Mouse (Mus musculus) forebrain, embryonic 10.5 days (tissue): Measurements from ENCODE around the gene Kdelc1. TPM values are rescaled to one million over a fixed set of nuclear protein-coding genes. Genes with fewer than 3 reads are reported as not detected.

Source experiments
- DNase-seq: peaks from one replicate; pipeline ENCODE4 v3.0.0-alpha.2; 2017; ENCODE audit warnings: low spot score; ENCODE audit errors: extremely low spot score
- H3K27ac ChIP-seq: fragments of 300-500 bp; sonication (generic); 2 replicates; pipeline ENCODE4 v1.5.1; 2016; ENCODE audit warnings: mild to moderate bottlenecking
- H3K27me3 ChIP-seq: fragments of 300-500 bp; sonication (generic); 2 replicates; pipeline ENCODE4 v1.6.1; 2016; ENCODE audit warnings: mild to moderate bottlenecking; ENCODE audit not compliant: poor library complexity, severe bottlenecking
- H3K36me3 ChIP-seq: fragments of 300-500 bp; sonication (generic); replicated peaks from 2 replicates; pipeline ENCODE4 v1.6.1; 2016; ENCODE audit warnings: mild to moderate bottlenecking, moderate library complexity
- H3K4me1 ChIP-seq: fragments of 300-500 bp; sonication (generic); 2 replicates; pipeline ENCODE4 v1.6.1; 2016
- H3K4me3 ChIP-seq: fragments of 300-500 bp; sonication (generic); 2 replicates; pipeline ENCODE4 v1.5.1; 2016; ENCODE audit warnings: mild to moderate bottlenecking, moderate library complexity
- H3K9me3 ChIP-seq: fragments of 300-500 bp; sonication (generic); 2 replicates; pipeline ENCODE4 v1.6.1; 2016; ENCODE audit warnings: mild to moderate bottlenecking, moderate library complexity
- WGBS: fragments of 180-500 bp; shearing (Covaris S2); methylation state at CpG from one replicate; pipeline ENCODE4 v1.1.7; 2016; 5-methylcytosine and 5-hydroxymethylcytosine counted together
- polyA plus RNA-seq: library from polyadenylated mRNA; unstranded; fragments of >200 nt; fragmentation: Nextera tagmentation; extraction: Ambion mirVana; gene quantifications from 2 replicates; pipeline ENCODE4 v1.2.1, GENCODE M21; 2016

The Kdelc1 gene
- polyA plus RNA-seq, 1 experiment from 2014 or later: 70.1 TPM

DNA sequence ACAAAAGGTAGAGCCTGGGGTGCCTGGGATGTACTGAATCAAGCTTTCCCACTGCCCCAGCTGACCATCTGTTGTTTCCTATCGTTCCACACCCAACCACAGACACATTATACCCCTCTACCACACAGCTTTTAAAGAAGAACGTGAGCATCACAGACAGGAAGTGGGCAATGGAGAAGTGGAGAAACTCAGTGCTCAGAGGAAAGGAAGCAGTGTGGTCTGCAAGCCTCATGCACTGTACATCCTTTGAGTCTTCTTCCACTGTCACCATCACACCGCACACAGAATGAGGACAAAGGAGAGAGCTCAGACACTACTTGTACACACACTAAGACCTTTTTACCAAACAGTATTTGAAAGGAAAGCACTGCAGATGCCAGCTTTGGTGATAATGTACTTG, 3.6 kb upstream of the Kdelc1 start:
- 89% methylated on average over 3 of the region's 3 CpGs for whole genome bisulfite sequencing
- H3K27me3 ChIP-seq: no peaks in the 10 kb centered on the region
- no peak overlapping the region for H3K27ac ChIP-seq
- no peak for DNase-seq
- no peaks in the 10 kb centered on the region for H3K9me3 ChIP-seq
- no peak overlapping the region for H3K4me3 ChIP-seq
- H3K36me3 ChIP-seq: peaks cover 41% of the 10 kb centered on the region
- peaks cover 23% of the 10 kb centered on the region for H3K4me1 ChIP-seq

- under 1% methylated on average over 6 of the region's 6 CpGs for WGBS
- peak overlapping the region; percentile 80 for H3K4me3 ChIP-seq
- peaks cover 27% of the 10 kb centered on the region for H3K4me1 ChIP-seq
- no peaks in the 10 kb centered on the region for H3K9me3 ChIP-seq
- peak overlapping the region; percentile 97 for H3K27ac ChIP-seq
- H3K27me3 ChIP-seq: no peaks in the 10 kb centered on the region
- DNase-seq: no peak
- H3K36me3 ChIP-seq: peaks cover 47% of the 10 kb centered on the region
Measured at GRCm38 (mm10) chr1:44120074-44120406, 1.4 kb upstream of the Kdelc1 start.

DNA sequence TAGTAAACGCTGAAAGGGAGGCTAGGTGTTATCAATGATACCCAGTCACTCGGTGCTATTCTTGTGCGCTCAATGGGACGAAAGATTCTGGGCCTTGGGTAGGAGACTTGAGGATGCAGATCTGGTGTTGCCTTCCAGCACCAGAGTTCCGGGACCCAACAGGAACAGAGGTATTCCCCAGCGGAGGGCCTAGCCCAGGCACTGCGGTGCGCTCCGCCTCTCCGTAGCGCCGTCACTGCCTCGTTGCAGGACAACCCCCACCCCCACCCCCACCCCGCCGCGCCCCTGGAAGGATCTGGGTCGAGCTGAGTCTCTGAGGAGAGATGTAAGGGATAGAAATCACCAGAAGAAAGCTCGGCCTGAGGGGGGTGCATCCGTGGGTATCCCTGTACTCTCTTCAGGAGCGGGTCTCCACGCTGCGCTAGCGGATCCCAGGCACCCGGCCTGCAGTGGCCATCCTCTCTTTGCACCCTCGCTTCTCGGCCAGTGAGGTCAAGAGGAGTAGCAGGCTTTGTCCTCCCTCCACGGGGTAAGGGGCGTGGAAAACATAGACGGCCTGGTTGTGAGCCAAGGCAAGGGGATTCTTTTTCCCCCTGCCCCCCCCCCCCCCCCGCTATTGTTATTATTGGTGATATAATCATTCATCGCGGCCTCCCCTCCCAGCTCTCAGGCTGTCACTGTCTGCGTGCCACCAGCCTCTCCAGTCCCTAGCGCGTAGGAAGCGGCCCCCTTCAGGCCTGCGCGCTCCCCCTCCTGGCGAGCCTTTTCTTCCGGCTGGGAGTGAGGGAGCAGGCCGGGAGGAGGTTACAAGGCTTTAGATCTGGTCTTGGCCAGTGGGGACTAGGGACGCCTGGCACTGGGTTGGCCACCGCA, 829 bp upstream of the Kdelc1 start:
- H3K4me1 ChIP-seq: peaks cover 27% of the 10 kb centered on the region
- DNase-seq: peak; percentile 82
- peak overlapping the region; percentile 80 for H3K4me3 ChIP-seq
- WGBS: under 1% methylated on average over 42 of the region's 43 CpGs
- H3K9me3 ChIP-seq: no peaks in the 10 kb centered on the region
- H3K27ac ChIP-seq: peak overlapping the region; percentile 97
- H3K36me3 ChIP-seq: peaks cover 47% of the 10 kb centered on the region
- no peaks in the 10 kb centered on the region for H3K27me3 ChIP-seq

- Histone ChIP-seq H3K9me3 (no peaks in the 10 kb centered on the region), H3K27me3 (no peaks in the 10 kb centered on the region), H3K36me3 (peaks cover 49% of the 10 kb centered on the region), H3K27ac (peak overlapping the region; percentile 97), H3K4me3 (peak overlapping the region; percentile 80), H3K4me1 (peaks cover 27% of the 10 kb centered on the region)
- DNase-seq: no peak
Measured at GRCm38 (mm10) chr1:44117571-44117970, 1.0 kb downstream of the Kdelc1 start.

DNA sequence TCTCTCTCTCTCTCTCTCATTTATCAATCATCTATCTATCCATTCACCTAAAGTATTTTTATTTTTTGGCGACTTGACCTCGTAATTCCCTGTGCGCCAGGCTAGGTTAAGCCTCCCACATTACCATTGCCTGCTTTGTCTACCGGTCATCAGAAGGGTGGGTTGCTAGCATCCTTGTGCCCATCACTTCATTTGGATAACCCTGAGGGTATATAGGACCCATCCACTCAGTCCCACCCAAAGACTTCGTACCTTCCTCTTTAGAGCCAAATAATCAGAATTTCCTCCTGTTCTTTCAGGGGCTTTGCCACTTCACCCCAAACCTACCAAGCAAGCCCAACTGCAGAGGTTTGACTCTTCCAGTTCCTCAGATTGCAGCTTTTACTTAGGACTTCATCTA, 15.7 kb downstream of the Kdelc1 start:
- peaks cover 18% of the 10 kb centered on the region for H3K4me1 ChIP-seq
- no peaks in the 10 kb centered on the region for H3K9me3 ChIP-seq
- no peak for DNase-seq
- H3K27me3 ChIP-seq: no peaks in the 10 kb centered on the region
- peak overlapping the region; percentile 81 for H3K4me3 ChIP-seq
- peak overlapping the region; percentile 95 for H3K27ac ChIP-seq
- H3K36me3 ChIP-seq: peaks cover 49% of the 10 kb centered on the region
- WGBS: 12% methylated on average over 5 of the region's 5 CpGs

GRCm38 (mm10) chr1:44102259-44102717, 16.3 kb downstream of the Kdelc1 start, which contains the start of gene Tex30:
Tex30 (minus strand) TSS chr1:44102441.
- H3K4me1 ChIP-seq: peaks cover 18% of the 10 kb centered on the region
- peak within 1 kb of the TSS; percentile 81 for H3K4me3 ChIP-seq
- H3K36me3 ChIP-seq: peaks cover 49% of the 10 kb centered on the region
- H3K9me3 ChIP-seq: no peaks in the 10 kb centered on the region
- WGBS: under 1% methylated on average over 55 of the region's 55 CpGs
- no peaks in the 10 kb centered on the region for H3K27me3 ChIP-seq
- peak; percentile 93 for DNase-seq
- H3K27ac ChIP-seq: peak within 1 kb of the TSS; percentile 95

DNA sequence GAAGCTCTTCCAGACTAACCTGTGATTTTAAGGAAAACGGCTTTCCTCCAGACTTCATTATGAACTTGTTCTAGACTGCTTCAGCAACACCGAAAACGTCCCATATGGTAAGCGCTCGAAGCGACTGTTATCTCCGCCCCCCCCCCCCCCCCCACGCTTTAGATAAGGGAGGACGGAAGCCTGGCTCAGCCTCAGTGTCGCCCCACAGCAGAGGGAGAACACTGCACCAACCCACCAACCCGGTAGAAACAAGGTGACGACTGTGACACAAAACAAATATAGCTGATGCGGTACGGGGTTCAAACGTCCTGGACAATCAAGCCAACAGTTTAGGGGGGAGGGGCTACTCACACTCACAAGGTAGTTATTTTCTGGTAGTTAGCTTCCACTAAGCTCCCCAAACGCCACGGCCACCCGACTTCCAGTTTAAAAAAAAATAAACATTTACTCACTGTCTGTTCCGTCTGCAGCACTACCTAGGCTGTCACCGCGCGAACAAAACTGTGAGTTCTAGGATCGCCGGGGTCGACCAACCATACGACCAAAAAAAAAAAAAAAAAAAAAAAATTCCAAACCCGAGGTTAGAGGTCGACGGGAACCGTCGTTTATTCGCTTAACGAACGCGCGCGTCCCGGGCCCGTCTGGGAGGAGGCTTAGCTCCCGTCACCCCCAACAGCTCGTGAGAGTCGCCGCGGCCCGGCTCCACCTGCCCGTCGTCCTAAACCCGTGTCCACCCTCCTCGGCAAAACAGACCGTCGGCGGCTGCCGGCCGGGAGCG, 17.0 kb downstream of the Kdelc1 start:
- H3K36me3 ChIP-seq: peaks cover 49% of the 10 kb centered on the region
- 0 out of 2 replicates have a peak, but pooled peaks cover 6% of the 10 kb centered on the region for H3K9me3 ChIP-seq
- DNase-seq: peak; percentile 51
- peak overlapping the region; percentile 81 for H3K4me3 ChIP-seq
- H3K27ac ChIP-seq: peak overlapping the region; percentile 95
- peaks cover 18% of the 10 kb centered on the region for H3K4me1 ChIP-seq
- H3K27me3 ChIP-seq: no peaks in the 10 kb centered on the region
- WGBS: under 1% methylated on average over 54 of the region's 55 CpGs

GRCm38 (mm10) chr1:44064625-44065024, 54.0 kb downstream of the Kdelc1 start:
- no peak for DNase-seq

GRCm38 (mm10) chr1:44063439-44063838, 55.2 kb downstream of the Kdelc1 start:
- no peaks in the 10 kb centered on the region for H3K27me3 ChIP-seq
- no peaks in the 10 kb centered on the region for H3K36me3 ChIP-seq
- 96% methylated on average over 6 of the region's 6 CpGs for WGBS
- no peaks in the 10 kb centered on the region for H3K4me1 ChIP-seq
- no peaks in the 10 kb centered on the region; the same call in 1 of the 2 replicates for H3K9me3 ChIP-seq
- no peak overlapping the region for H3K27ac ChIP-seq
- no peak for DNase-seq
- H3K4me3 ChIP-seq: no peak overlapping the region

More at GRCm38 (mm10) chr1:44064625-44065024, 54.0 kb downstream of the Kdelc1 start:
- Histone ChIP-seq H3K27ac (no peak overlapping the region), H3K9me3 (no peaks in the 10 kb centered on the region; the same call in 1 of the 2 replicates), H3K4me1 (no peaks in the 10 kb centered on the region), H3K36me3 (no peaks in the 10 kb centered on the region), H3K27me3 (no peaks in the 10 kb centered on the region), H3K4me3 (no peak overlapping the region)
- 0% methylated on average over 1 of the region's 1 CpGs for WGBS

GRCm38 (mm10) chr1:44061836-44062235, 56.8 kb downstream of the Kdelc1 start, which contains the start of gene Gm8251:
Gm8251 (minus strand) TSS chr1:44061936.
- no peaks in the 10 kb centered on the region for H3K36me3 ChIP-seq
- no peaks in the 10 kb centered on the region for H3K27me3 ChIP-seq
- no peak within 1 kb of the TSS for H3K4me3 ChIP-seq
- H3K9me3 ChIP-seq: no peaks in the 10 kb centered on the region; the same call in 1 of the 2 replicates
- 95% methylated on average over 2 of the region's 2 CpGs for WGBS
- DNase-seq: no peak
- no peaks in the 10 kb centered on the region for H3K4me1 ChIP-seq
- no peak within 1 kb of the TSS for H3K27ac ChIP-seq

GRCm38 (mm10) chr1:44057805-44058204, 60.8 kb downstream of the Kdelc1 start:
- Histone ChIP-seq H3K9me3 (no peaks in the 10 kb centered on the region), H3K27ac (no peak overlapping the region), H3K4me1 (no peaks in the 10 kb centered on the region), H3K27me3 (no peaks in the 10 kb centered on the region), H3K4me3 (no peak overlapping the region), H3K36me3 (no peaks in the 10 kb centered on the region)
- WGBS: 94% methylated on average over 3 of the region's 3 CpGs
- DNase-seq: no peak
